Mouse (Mus musculus) forebrain, embryonic 11.5 days (tissue): ENCODE results near the gene Ifit3. TPM values are rescaled to one million over a fixed set of nuclear protein-coding genes. Genes with fewer than 3 reads are reported as not detected.
"Not testable (repeated sequence)": the region's sequence is repeated elsewhere in the genome, so short reads cannot be mapped to it uniquely, and the experiment has no call there.

Experiments
- ATAC-seq: fragments of 200-750 bp; cut with Nextera tagmentation; replicated peaks from 2 replicates; pipeline ENCODE4 v1.8.0; 2017; ENCODE audit warnings: moderate TSS enrichment; ENCODE audit not compliant: low FRiP score
- DNase-seq: peaks from one replicate; pipeline ENCODE4 v3.0.0-alpha.2; 2017; ENCODE audit warnings: low spot score
- H3K27ac ChIP-seq: fragments of 300-500 bp; sonication (generic); 2 replicates; pipeline ENCODE4 v1.5.1; 2014; ENCODE audit warnings: low read depth, low read length
- H3K27me3 ChIP-seq: fragments of 300-500 bp; sonication (generic); 2 replicates; pipeline ENCODE4 v1.6.1; 2014; ENCODE audit warnings: mild to moderate bottlenecking, low read length, mixed read lengths; ENCODE audit not compliant: control insufficient read depth, insufficient read depth
- H3K36me3 ChIP-seq: fragments of 300-500 bp; sonication (generic); 2 replicates; pipeline ENCODE4 v1.6.1; 2014; ENCODE audit warnings: mild to moderate bottlenecking, low read length, moderate library complexity, mixed read lengths; ENCODE audit not compliant: control insufficient read depth, insufficient read depth
- H3K4me1 ChIP-seq: fragments of 300-500 bp; sonication (generic); replicated peaks from 2 replicates; pipeline ENCODE4 v1.6.1; 2014; ENCODE audit warnings: low read length, mixed read lengths; ENCODE audit not compliant: control insufficient read depth, insufficient read depth
- H3K4me2 ChIP-seq: fragments of 300-500 bp; sonication (generic); 2 replicates; pipeline ENCODE4 v1.6.1; 2014; ENCODE audit warnings: low read depth, mild to moderate bottlenecking, low read length, moderate library complexity, mixed read lengths; ENCODE audit not compliant: severe bottlenecking
- H3K4me3 ChIP-seq: fragments of 300-500 bp; sonication (generic); 2 replicates; pipeline ENCODE4 v1.5.1; 2014; ENCODE audit warnings: low read depth, low read length
- H3K9ac ChIP-seq: fragments of 300-500 bp; sonication (generic); 2 replicates; pipeline ENCODE4 v1.6.1; 2014; ENCODE audit warnings: low read length
- H3K9me3 ChIP-seq: fragments of 300-500 bp; sonication (generic); 2 replicates; pipeline ENCODE4 v1.6.1; 2016; ENCODE audit warnings: low read length, mixed read lengths; ENCODE audit not compliant: control insufficient read depth
- WGBS: fragments of 180-500 bp; shearing (Covaris S2); extraction: QIAGEN DNeasy Blood & Tissue Kit; methylation state at CpG from one replicate; pipeline ENCODE4 v1.1.7; 2014; 5-methylcytosine and 5-hydroxymethylcytosine counted together
- polyA plus RNA-seq: library from polyadenylated mRNA; unstranded; fragments of >200 nt; fragmentation: Nextera tagmentation; extraction: Ambion mirVana; gene quantifications from 2 replicates; pipeline ENCODE4 v1.2.1, GENCODE M21; 2014

Gene Ifit3
- polyA plus RNA-seq, 1 experiment from 2014 or later, result 0.52 TPM

DNA sequence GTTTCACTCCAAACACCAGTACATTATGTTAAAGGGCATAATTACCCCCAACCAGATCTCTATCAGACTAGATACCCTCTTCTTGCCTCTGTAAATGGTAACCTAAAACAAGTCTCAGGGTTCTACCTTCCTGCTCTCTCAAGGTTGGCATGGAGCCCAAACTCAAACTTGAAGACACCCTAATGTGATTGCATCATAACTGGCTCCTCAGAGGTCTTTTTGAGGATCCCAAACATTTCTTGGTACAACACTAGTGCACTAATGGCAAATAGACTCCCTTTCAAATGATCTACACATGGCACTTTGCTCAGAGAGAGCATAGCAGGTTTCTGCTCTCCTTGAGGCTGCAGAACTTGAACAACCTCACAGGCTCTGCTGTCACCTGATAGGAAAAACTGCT, 13.5 kb downstream of the Ifit3 start:
- ATAC-seq (no peak), DNase-seq (no peak)
- no peak overlapping the region for H3K27ac ChIP-seq
- H3K9ac ChIP-seq, result no peak overlapping the region
- H3K4me2 ChIP-seq, result no peak overlapping the region
- H3K36me3 ChIP-seq, result no peaks in the 10 kb centered on the region
- H3K4me1 ChIP-seq, result no peaks in the 10 kb centered on the region
- no peaks in the 10 kb centered on the region for H3K27me3 ChIP-seq
- no peaks in the 10 kb centered on the region for H3K9me3 ChIP-seq
- no peak overlapping the region for H3K4me3 ChIP-seq

DNA sequence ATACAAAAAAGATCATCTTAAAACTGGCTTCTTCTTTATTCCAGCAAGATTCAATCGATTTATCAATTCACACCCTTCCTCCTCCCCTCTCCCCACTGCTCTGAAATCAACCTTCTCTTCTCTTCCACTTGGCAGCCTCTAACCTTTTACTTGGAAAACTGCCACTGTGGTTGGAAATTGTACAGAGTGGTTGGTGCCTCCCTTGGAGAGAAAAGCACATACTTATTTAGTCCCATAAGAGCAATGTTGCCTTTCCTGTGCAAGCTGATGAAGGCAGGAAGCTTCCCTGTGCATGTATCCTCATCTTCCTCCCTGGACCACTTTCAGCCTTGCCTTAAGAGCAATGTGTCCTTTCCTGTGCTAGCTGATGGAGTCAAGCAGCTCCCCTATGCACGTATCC, 15.0 kb downstream of the Ifit3 start:
- 87% methylated on average over 2 of the region's 2 CpGs for WGBS
- no peak for DNase-seq
- Histone ChIP-seq H3K9ac (no peak overlapping the region), H3K27me3 (no peaks in the 10 kb centered on the region), H3K36me3 (no peaks in the 10 kb centered on the region), H3K4me3 (no peak overlapping the region), H3K9me3 (no peaks in the 10 kb centered on the region), H3K4me1 (no peaks in the 10 kb centered on the region), H3K4me2 (no peak overlapping the region), H3K27ac (no peak overlapping the region)
- no peak for ATAC-seq

DNA sequence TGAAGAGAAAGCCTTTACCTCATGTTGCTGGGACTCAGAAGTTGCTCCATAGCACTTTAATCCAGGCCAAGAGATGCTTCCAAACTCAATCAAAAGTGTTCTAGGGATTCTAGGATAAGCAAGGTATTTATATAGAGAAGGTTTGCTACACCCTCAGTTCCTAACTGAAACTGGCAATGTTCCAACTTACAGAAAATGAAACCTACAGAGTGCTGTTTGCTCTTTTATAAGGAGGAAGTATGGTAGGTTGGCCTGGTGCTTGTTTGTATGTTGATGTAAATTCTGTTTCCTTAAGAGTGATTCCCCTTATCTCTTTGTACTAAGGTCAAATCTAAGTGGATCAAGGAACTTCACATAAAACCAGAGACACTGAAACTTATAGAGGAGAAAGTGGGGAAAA, 15.9 kb downstream of the Ifit3 start:
- H3K4me3 ChIP-seq, H3K36me3 ChIP-seq, DNase-seq, H3K9me3 ChIP-seq, H3K4me1 ChIP-seq, H3K9ac ChIP-seq, H3K4me2 ChIP-seq, ATAC-seq, H3K27me3 ChIP-seq, H3K27ac ChIP-seq: not testable (repeated sequence)

DNA sequence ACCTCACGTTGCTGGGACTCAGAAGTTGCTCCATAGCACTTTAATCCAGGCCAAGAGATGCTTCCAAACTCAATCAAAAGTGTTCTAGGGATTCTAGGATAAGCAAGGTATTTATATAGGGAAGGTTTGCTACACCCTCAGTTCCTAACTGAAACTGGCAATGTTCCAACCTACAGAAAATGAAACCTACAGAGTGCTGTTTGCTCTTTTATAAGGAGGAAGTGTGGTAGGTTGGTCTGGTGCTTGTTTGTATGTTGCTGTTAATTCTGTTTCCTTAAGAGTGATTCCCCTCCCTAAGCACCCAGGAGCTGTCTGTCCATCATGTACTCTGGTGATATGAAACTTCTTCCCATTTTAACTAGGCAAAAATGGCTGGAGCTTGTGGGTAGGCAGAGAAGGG, 18.6 kb downstream of the Ifit3 start, which contains the start of gene Ifit1bl1:
TSS of gene Ifit1bl1 (minus strand) at position 69 of the 400 bp plus-strand sequence.
- WGBS, result 52% methylated on average over 1 of the region's 1 CpGs

DNA sequence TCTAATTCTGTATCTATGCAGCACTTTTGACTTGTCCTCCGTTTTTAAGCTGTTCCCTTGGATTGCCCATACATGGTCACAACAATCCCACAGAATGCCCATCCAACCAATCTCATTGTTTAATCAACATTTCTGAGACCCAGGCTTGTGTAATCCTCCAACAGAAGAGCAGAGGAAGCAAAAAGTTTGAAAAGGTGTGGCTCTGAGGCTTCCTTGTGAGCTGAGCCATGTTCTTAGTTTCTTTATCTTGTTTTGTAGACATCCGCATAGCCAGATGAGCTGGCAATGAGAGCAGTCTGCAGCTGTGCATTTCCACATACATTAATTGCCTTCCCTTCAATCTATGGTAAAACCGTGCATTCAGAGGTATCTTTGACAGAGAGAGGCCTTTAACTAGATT, 22.1 kb downstream of the Ifit3 start:
- no peak for DNase-seq
- H3K27me3 ChIP-seq, result no peaks in the 10 kb centered on the region
- no peaks in the 10 kb centered on the region for H3K9me3 ChIP-seq
- no peak overlapping the region for H3K9ac ChIP-seq
- no peaks in the 10 kb centered on the region for H3K36me3 ChIP-seq
- no peak overlapping the region for H3K4me2 ChIP-seq
- H3K27ac ChIP-seq, result no peak overlapping the region
- ATAC-seq, result no peak
- H3K4me1 ChIP-seq, result no peaks in the 10 kb centered on the region
- WGBS, result 90% methylated on average over 3 of the region's 3 CpGs
- no peak overlapping the region for H3K4me3 ChIP-seq

More for the DNA sequence above, 18.6 kb downstream of the Ifit3 start, which contains the start of gene Ifit1bl1:
- H3K4me2 ChIP-seq, H3K36me3 ChIP-seq, H3K27me3 ChIP-seq, ATAC-seq, H3K27ac ChIP-seq, H3K9ac ChIP-seq, H3K4me1 ChIP-seq, H3K9me3 ChIP-seq, DNase-seq, H3K4me3 ChIP-seq: not testable (repeated sequence)

DNA sequence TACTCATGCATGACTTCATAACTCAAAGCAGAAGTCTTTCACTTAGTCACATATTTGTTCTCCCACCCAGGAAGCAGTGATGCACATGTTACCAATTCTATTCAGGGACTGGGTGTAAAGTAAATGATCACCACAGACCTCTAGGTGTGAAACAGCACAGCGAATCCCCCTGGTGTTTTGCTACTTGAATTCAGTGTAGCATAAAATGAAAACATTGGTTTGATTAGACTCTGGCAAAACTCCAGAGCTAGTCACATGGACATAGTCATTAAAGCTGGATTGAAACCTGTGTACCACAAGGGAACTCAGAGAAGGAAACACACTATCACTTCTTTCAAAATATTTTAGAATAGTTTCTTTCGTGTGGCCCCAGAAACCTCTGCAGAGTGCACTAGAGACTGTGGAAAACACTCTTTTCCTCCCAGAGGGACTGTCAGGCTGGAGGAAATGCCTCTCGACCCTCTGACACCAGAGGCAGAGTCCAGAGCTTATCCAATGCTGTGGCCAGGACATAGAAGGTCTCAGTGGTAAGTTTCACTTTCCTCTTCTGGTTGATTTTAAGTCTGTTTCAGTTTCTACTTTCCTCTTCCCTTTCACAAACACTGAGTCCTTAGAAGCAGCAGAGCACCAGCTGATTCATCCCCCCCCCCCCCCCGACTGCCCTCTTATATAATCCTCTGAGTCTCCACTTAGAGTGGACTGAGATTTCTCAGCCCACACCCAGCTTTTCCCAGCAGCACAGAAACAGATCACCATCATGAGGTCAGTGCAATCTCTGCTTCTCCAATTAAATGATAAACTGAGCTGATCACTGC, 24.1 kb downstream of the Ifit3 start, which contains the start of gene Ifit3b:
TSS of gene Ifit3b (plus strand) at position 734 of the 815 bp plus-strand sequence.
- 68% methylated on average over 4 of the region's 4 CpGs for whole genome bisulfite sequencing
- ATAC-seq, H3K9ac ChIP-seq, H3K4me3 ChIP-seq, H3K27ac ChIP-seq, H3K4me2 ChIP-seq, H3K4me1 ChIP-seq, H3K36me3 ChIP-seq, H3K9me3 ChIP-seq, DNase-seq, H3K27me3 ChIP-seq: not testable (repeated sequence)

DNA sequence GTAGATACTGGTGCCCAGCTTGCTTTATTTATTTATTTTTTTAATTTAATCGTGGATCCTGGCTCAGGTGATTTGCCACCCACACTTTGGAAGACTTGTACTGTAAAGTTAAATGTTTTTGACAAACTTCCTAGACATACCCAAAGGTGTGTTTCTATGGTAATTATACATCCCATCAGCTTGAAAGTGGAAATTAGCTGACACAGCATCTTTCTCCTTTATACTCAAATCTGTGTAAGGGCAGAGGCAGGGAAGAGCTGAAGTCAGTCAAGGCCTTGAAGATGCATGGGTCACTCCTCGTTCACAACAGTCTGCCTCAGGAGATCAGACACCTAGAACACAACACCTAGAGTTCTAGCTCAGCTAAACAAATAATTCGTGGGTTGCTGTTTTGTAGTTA, 26.8 kb downstream of the Ifit3 start:
- H3K9ac ChIP-seq, H3K9me3 ChIP-seq, DNase-seq, H3K4me1 ChIP-seq, H3K4me3 ChIP-seq, H3K27me3 ChIP-seq, ATAC-seq, H3K36me3 ChIP-seq, H3K27ac ChIP-seq, H3K4me2 ChIP-seq: not testable (repeated sequence)
- 83% methylated on average over 3 of the region's 3 CpGs for WGBS

DNA sequence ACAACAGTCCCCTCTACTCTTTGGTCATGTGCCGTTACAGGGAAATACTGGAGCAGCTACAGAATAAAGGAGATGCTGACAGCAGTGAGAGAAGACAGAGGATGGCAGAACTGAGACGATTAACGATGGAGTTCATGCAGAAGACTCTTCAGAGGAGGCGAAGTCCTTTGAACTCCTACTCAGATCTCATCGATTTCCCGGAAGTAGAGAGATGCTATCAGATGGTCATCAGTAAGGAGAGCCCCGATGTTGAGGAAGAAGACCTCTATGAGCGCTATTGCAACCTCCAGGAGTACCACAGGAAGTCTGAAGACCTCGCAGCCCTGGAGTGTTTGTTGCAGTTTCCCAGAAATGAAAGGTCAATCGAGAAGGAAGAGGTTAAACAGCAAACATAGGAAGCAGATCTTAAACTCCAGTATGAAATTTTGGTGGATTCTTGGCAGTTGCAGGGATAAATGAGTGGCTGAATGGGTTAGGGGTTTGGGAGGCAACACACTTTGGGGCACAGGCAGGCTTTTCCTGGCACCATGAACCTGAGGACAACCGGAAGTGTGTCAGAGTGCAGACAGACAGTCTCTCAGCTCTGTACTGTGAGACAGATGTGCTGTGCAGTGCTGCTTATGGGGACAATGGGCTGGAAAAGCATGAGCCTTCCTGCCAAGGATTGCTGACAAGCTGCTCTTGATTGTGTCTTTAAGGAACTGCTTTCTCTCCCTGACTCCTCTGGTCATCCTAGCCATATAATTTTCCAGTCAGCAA, 29.1 kb downstream of the Ifit3 start:
- not testable (repeated sequence) for ATAC-seq, DNase-seq, H3K9ac ChIP-seq, H3K4me2 ChIP-seq, H3K36me3 ChIP-seq, H3K9me3 ChIP-seq, H3K4me3 ChIP-seq, H3K4me1 ChIP-seq, H3K27me3 ChIP-seq, H3K27ac ChIP-seq
- 89% methylated on average over 5 of the region's 11 CpGs for WGBS
